Mouse (Mus musculus) heart, postnatal 0 days (tissue): Measurements from ENCODE around the gene Tpk1.

Source experiments
- CTCF ChIP-seq: IDR thresholded peaks from 2 replicates; pipeline ENCODE4 v1.5.1; 2016; ENCODE audit warnings: antibody characterized with exemption, control low read depth, low read depth
- EP300 ChIP-seq: IDR thresholded peaks from 2 replicates; pipeline ENCODE4 v1.6.1; 2016; ENCODE audit warnings: antibody characterized with exemption, low read depth

GRCm38 (mm10) chr6:43387273-43387672 lies 278.8 kb downstream of the Tpk1 start:
- TF ChIP-seq CTCF (no peak), EP300 (no peak)
